Mouse (Mus musculus) spleen, postnatal 14 days (tissue): ENCODE results near the gene Serinc5.
A peak's percentile ranks its signal among the peaks of the same experiment; 100 is the strongest.

ENCODE experiments used
- DNase-seq, 2 experiments: peaks; one replicate each; pipeline ENCODE4 v3.0.0; 2021 to 2022; ENCODE audit warnings: low spot score in 2 of 2

The Serinc5 gene

GRCm38 (mm10) chr13:92703241-92704027 lies 92.5 kb downstream of the Serinc5 start:
- DNase-seq, result no peak

DNA sequence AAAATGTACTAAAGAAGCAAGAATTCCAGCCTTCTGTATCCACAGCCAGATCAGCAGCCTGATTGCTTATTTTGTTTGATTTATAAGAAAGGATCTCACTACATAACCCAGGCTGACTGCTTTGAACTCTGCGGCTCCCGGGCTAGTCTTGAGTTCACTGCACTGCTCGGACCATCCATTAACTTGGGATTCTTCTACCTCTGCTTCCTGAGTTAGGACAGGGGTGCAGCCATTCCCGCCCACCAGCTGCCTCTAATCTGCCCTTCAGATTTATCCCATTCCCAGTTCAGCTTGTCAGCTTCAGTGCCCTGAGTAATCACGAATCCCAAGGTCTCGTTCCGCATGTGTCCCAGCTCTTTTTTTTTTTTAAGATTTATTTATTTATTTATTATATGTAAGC lies 93.3 kb downstream of the Serinc5 start:
- no peak for DNase-seq

- no peak for DNase-seq
Observed at GRCm38 (mm10) chr13:92705016-92705535, 94.2 kb downstream of the Serinc5 start.

- no peak for DNase-seq
Observed at GRCm38 (mm10) chr13:92706342-92707061, 95.6 kb downstream of the Serinc5 start.

DNA sequence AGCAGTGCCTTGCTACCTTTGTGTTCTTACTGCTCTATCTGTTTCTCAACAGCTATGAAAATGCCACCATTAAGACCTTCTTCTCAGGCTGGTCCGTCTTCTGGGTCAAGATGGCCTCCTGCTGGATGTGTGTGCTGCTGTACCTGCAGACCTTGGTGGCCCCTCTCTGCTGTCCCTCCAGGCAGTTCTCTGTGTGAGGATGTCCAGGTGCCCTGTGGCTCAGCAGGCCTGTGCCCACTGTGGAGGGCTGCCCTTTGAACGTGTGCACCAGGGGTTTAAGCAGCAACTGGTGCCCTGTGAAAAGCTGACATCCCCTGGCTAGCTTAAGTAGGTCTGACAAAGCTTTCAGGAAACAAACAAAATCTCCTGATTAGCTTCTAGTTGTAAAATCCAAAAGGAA lies 97.0 kb downstream of the Serinc5 start:
- DNase-seq, result no peak

DNA sequence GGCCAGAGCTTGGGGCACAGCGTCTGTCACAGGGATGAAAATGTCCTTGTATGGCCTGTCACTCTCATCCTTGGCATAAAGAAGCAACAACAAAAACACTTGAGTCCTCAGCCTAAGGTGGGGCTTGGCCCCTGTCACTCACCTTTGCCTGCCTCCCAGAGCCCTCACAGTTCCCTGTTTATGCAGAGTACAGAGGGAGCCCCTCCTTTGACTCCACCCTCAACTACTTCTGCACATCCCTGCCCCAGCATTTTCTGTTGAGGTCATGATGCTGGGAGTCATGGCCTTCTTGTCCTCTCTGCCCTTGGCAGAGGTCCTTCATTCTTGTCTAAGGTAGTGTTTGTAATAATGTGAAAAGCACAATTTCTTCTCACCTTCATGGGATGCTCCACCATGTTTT lies 97.6 kb downstream of the Serinc5 start:
- no peak for DNase-seq

DNA sequence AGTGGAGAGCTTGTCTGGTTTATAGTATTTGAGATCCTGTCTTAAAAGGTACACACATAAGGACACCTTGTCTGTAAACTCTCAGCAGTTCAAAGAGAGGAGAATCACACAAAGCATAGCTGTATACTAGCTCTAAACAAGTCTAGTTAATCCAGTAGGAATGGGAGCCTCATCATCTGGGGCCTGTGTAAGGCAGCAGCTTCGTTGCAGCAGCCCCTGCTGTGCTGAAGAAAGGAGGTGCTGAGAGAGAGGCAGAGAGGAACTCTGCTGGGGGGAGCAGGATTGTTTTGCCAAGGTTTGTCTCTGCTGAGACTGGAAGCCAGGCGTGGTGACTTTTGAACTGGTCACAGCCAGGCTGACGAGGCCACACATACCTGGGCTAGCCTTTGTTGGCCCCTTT lies 98.6 kb downstream of the Serinc5 start:
- no peak for DNase-seq

GRCm38 (mm10) chr13:92710361-92710760 lies 99.5 kb downstream of the Serinc5 start:
- DNase-seq, result no peak

DNA sequence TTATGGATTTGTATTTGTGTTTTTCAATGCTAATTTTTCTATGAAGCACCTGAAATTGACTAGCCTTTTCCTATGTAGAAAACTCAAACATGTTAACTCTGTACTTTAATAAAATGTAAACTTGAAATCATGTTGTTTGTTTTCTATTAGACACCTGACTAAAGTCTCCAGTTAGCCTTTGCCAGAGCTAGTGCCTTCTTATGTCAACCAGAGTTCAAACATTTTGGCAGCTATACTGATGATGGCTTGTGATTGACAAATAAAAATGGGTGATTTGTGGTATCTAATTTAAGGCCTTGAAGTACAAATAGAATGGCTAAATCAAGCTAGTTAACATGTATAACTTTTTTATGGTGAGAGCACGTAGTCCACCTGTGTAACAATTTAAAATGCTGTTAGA lies 100.9 kb downstream of the Serinc5 start:
- DNase-seq, result no peak

GRCm38 (mm10) chr13:92712619-92713018 lies 101.7 kb downstream of the Serinc5 start:
- no peak for DNase-seq

DNA sequence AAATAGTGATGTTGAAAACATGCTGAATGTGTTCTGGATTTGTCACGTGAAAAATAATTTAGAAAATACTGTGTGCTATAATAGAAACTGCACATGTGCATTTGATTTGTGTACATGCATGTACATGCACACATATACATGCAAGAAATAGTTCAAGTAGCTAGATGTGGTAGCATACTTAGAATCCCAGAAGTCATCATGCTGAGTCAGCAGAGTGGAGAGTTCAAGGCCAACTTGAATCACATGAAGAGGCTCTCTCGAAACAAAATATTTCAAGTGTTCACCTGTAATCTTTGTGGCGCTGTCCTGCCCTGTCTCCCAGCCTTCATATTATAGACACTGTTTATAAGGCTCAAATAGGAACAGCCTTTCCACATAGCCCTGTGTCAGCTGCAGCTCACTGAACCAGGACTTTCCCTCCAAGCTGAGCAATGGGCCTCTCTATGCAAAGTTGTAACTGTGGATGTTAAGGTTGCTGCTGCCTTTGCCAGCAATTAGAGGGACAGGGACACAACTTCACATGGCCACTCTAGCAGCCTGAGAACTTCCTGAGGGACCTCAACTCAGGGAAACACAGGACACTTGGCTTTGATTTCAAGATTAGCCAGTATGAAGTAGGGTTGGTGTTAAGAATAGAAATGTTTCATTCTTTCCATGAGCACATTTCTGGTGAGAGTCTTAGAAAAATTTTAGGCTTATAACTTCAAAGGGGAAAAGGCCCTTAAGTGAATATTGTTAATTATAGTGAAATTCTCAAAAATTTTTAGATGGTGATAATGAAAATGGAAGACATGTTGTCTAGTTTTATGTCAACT lies 107.2 kb downstream of the Serinc5 start:
- no peak for DNase-seq

- no peak for DNase-seq
Observed at GRCm38 (mm10) chr13:92721006-92721405, 110.1 kb downstream of the Serinc5 start.

DNA sequence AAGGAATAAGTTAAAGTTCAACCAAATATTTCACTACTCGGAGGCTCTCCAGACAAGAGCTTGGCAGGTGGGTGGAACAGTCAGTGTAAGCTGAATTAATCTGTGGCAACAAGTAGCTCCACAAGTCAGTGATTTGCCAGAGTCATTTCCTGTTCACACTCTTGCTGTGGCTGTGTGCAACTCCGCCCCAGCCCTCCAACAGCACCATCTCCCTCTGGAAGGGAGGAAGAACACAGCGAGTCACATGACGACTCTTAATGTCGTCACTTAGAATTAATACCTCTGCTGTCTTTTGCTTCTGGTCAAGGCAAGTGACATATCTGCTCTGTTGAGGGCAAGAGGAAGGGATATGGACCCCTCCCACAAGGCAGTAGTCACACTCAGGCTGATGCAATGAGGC lies 111.5 kb downstream of the Serinc5 start:
- DNase-seq, result no peak

DNA sequence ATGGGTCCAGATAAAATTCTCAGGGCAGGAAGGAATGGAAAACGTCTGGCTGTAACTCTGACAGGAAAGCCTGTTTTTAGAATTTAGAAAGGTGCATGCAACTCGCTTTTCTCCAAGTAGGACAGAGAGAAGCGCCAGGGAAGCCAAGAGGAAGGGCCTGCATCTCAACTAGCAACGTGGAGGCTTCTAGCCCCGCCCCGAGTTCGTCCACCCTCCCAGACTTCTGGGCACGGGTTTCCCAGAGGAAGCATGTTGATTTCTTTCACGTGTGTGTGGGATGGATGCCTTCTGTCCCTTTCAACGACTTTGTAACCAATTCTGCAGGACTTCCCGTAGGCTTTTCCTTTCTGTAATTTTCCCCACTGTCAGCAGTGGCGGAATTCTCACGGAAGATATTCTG lies 118.9 kb downstream of the Serinc5 start:
- no peak for DNase-seq

DNA sequence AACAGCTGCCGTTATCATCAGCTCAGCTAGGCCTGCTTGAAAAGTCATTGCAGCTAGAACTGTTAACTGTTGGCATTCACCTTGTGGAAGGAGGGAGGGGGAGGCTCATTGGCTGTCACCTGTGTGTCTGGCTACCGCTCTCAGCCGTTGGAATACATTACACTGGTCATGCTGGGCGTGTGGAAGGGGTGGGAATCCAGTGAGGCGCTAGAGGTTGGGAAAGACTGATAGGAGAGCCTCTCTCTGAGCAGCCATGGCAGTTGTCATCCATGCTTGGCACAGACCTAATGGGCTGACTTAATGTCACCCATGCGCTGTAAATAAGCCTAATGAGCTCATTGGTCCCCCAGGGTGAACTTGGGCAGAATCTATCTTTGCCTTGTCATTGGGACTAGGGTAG lies 120.9 kb downstream of the Serinc5 start:
- DNase-seq, result no peak

DNA sequence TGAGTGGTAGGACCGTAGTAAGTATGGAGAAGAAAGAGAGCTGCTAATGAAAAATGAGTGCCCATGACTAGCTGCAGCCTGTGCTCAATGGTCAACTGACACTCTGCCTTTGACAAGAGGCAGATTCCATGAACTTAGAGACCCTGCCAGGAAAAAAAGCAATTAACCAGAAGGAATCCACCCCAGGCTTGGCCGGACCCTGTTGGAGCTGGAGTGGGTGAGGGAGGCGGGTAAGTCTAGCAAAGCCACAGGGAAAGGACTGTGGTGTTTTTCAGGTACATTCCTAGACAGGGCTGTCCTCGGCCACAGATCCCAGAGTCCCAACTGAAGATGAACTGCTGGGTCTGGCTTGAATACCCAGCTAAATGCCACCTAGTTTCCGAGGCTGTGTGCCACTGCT lies 121.9 kb downstream of the Serinc5 start:
- no peak for DNase-seq

DNA sequence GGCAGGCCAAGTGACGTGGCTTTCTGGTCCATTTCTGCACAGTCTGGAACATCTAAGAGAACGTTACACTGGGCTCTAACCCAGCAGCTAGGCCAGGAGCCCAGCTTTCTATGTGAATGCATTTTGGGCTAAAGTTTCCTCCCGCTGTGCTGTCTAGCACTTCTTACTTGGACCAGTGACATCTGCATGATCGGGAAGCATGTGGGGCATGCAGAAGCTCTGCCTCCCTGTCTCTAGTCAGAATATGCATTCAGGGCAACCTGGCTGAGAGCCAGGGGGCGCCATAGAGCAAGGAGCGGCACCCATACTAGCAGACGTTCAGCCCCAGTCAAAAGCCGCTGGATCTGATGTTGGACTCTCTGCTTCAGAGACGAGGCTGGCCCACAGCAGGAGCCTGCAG lies 122.4 kb downstream of the Serinc5 start:
- peak; percentile 48 to 77 for DNase-seq

GRCm38 (mm10) chr13:92733741-92734140 lies 122.8 kb downstream of the Serinc5 start:
- DNase-seq, result no peak

DNA sequence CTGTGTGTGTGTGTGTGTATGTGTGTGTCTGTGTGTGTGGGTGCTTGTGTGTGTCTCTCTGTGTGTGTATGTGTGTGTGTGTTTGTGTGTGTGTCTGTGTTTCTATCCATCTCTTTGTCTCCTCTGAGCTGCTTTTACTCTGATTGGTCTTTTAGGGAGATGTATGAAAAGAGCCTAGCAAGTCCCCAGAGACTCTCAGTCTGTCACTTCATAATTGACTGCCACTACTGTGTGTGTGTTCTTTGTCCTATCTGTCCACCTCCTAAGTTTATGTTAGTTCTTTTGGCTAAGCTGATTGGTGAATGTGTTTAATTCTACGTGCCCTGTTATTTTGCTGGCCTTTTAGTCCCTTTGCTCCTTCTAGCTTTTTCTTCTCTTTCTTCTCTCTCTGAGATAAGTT lies 124.8 kb downstream of the Serinc5 start:
- no peak for DNase-seq

- DNase-seq, result no peak
Observed at GRCm38 (mm10) chr13:92736516-92737300, 125.8 kb downstream of the Serinc5 start.

- no peak for DNase-seq
Observed at GRCm38 (mm10) chr13:92738821-92739220, 127.9 kb downstream of the Serinc5 start.
